Mouse (Mus musculus) brown adipose tissue, adult 24 weeks (tissue): ENCODE data around the gene Zdhhc8. TPM values are rescaled to one million over a fixed set of nuclear protein-coding genes. Genes with fewer than 3 reads are reported as not detected.

ENCODE experiments used
- polyA plus RNA-seq: library from polyadenylated mRNA; stranded (reverse); fragments of >200 nt; gene quantifications from 2 replicates; pipeline ENCODE4 v1.2.4, GENCODE M21; 2012; ENCODE audit not compliant: missing spikeins, insufficient read depth, insufficient read length

Gene Zdhhc8
- polyA plus RNA-seq, 1 experiment: 5.1 TPM

Other genes with a start within 250 kb of the Zdhhc8 start
- gene Dgcr6, start 182.3 kb downstream of the Zdhhc8 start, polyA plus RNA-seq: 125 and 134 TPM in 2 replicates
- gene Prodh, start 144.9 kb downstream of the Zdhhc8 start, polyA plus RNA-seq: 14.8 and 27.5 TPM in 2 replicates
- gene Rtn4r, start 107.5 kb downstream of the Zdhhc8 start, polyA plus RNA-seq: not detected in 2 replicates
- gene Ccdc188, start 17.3 kb downstream of the Zdhhc8 start, polyA plus RNA-seq: not detected in 2 replicates
- gene Trmt2a, start 13.5 kb upstream of the Zdhhc8 start, polyA plus RNA-seq: 18.1 and 23.3 TPM in 2 replicates
- gene Ranbp1, start 13.6 kb upstream of the Zdhhc8 start, polyA plus RNA-seq: 85.5 and 92.7 TPM in 2 replicates
- gene Gm49776, start 23.2 kb upstream of the Zdhhc8 start, polyA plus RNA-seq: not detected in 2 replicates
- 4.8 and 4.9 TPM in 2 replicates for gene Dgcr8, start 54.1 kb upstream of the Zdhhc8 start, polyA plus RNA-seq
- gene Tango2, start 113.0 kb upstream of the Zdhhc8 start, polyA plus RNA-seq: 23.5 and 26.3 TPM in 2 replicates
- 3.8 and 4.7 TPM in 2 replicates for gene Arvcf, start 113.0 kb upstream of the Zdhhc8 start, polyA plus RNA-seq
- 77.6 and 92.5 TPM in 2 replicates for gene Txnrd2, start 191.2 kb upstream of the Zdhhc8 start, polyA plus RNA-seq
- 452 and 497 TPM in 2 replicates for gene Comt, start 191.7 kb upstream of the Zdhhc8 start, polyA plus RNA-seq